19 mouse cellular contexts compared by ENCODE assay signal in the genomic region with DNA sequence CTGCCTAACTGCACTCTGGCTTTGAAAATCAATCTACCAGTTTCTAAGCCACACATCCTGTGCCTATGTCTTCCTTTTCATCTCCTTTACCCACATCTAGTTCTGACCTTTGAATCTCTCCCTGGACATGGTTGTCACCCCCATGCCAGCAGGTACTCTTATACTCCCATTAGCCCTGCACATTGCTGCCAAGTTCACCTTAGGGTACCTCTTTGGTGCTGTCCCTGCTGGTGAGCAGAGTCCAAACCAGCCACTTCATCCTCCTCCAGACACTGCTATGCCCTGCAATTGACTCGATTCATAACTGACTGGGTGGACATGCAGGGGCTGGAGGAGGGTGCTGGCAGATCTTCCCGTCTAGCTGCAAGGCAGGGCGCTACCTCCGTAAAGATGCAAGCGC. TPM values are rescaled to one million over a fixed set of nuclear protein-coding genes. Genes with fewer than 3 reads are reported as not detected.
DNase-seq lines count a peak whose midpoint lies in the region; ATAC-seq lines count a peak whose summit lies in the region.
"Had no signal": no experiment of that assay in that cellular context is flagged by ENCODE, and none has a peak within 500 bp of the region (broad histone marks: within the 10 kb centered on the region; RNA-seq: fewer than 3 reads in every experiment).

No protein-coding gene starts in this region.

- H3K27ac ChIP-seq in kidney, embryonic 15.5 days: no peak overlapping the region
- H3K27ac ChIP-seq in intestine, embryonic 15.5 days: no peak overlapping the region
- H3K27ac ChIP-seq: embryonic facial prominence, embryonic 13.5 days; forebrain, embryonic 12.5 days; heart, adult 2 months; heart, embryonic 15.5 days; hindbrain, embryonic 13.5 days; hindbrain, postnatal 0 days had no signal

- H3K36me3 ChIP-seq in kidney, embryonic 15.5 days: no peaks in the 10 kb centered on the region
- no peaks in the 10 kb centered on the region for H3K36me3 ChIP-seq in intestine, embryonic 15.5 days
- H3K36me3 ChIP-seq: embryonic facial prominence, embryonic 13.5 days; heart, embryonic 15.5 days had no signal

- H3K4me3 ChIP-seq in kidney, embryonic 15.5 days (replicated peaks): no peak overlapping the region
- H3K4me3 ChIP-seq in intestine, embryonic 15.5 days (replicated peaks): no peak overlapping the region
- H3K4me3 ChIP-seq: embryonic facial prominence, embryonic 13.5 days; forebrain, embryonic 12.5 days; heart, adult 2 months; heart, embryonic 15.5 days; hindbrain, embryonic 13.5 days had no signal

- no peaks in the 10 kb centered on the region for H3K27me3 ChIP-seq in kidney, embryonic 15.5 days
- H3K27me3 ChIP-seq in intestine, embryonic 15.5 days (replicated peaks): no peaks in the 10 kb centered on the region
- H3K27me3 ChIP-seq: embryonic facial prominence, embryonic 13.5 days; hindbrain, embryonic 13.5 days had no signal

- H3K9me3 ChIP-seq in kidney, embryonic 15.5 days (replicated peaks): no peaks in the 10 kb centered on the region
- H3K9me3 ChIP-seq in intestine, embryonic 15.5 days: no peaks in the 10 kb centered on the region
- H3K9me3 ChIP-seq: embryonic facial prominence, embryonic 13.5 days; forebrain, embryonic 12.5 days; heart, embryonic 15.5 days; hindbrain, embryonic 13.5 days had no signal

- no peak for ATAC-seq in kidney, embryonic 15.5 days (replicated peaks; ENCODE audit: low FRiP score)
- no peak for ATAC-seq in intestine, embryonic 15.5 days
- ATAC-seq: forebrain, embryonic 16.5 days; hindbrain, postnatal 0 days had no signal

- H3K4me2 ChIP-seq in kidney, embryonic 15.5 days: no peak overlapping the region
- H3K4me2 ChIP-seq in intestine, embryonic 15.5 days (replicated peaks): no peak overlapping the region
- H3K4me2 ChIP-seq: embryonic facial prominence, embryonic 13.5 days; forebrain, embryonic 12.5 days; heart, embryonic 11.5 days; heart, embryonic 15.5 days; hindbrain, embryonic 13.5 days had no signal

- no peak overlapping the region for H3K9ac ChIP-seq in kidney, embryonic 15.5 days
- no peak overlapping the region for H3K9ac ChIP-seq in intestine, embryonic 15.5 days
- H3K9ac ChIP-seq: embryonic facial prominence, embryonic 13.5 days; forebrain, embryonic 12.5 days; heart, embryonic 15.5 days; hindbrain, embryonic 13.5 days had no signal

- peaks cover 7% of the 10 kb centered on the region for H3K4me1 ChIP-seq in kidney, embryonic 15.5 days
- peaks cover 7% of the 10 kb centered on the region; the same call in 1 of the 2 replicates for H3K4me1 ChIP-seq in intestine, embryonic 15.5 days (replicated peaks)
- H3K4me1 ChIP-seq: heart, embryonic 15.5 days had no signal

- DNase-seq in cerebellum, adult 9-11 months: peak; percentile 41
- DNase-seq in cerebellum, adult 8-10 months: no peak
- DNase-seq in kidney, adult 8-10 months: peak; percentile 58 to 78
- DNase-seq in kidney, postnatal 25 days: peak; percentile 57 to 85
- DNase-seq: adrenal gland, adult 2 months; adrenal gland, postnatal 25 days; cerebellum, postnatal 36 days; gastrocnemius, postnatal 14 days; heart, adult 2 months; heart, postnatal 14 days had no signal

- WGBS in kidney, embryonic 15.5 days: 78% methylated on average over 5 of the region's 5 CpGs
- 78% methylated on average over 5 of the region's 5 CpGs for WGBS in intestine, embryonic 15.5 days

RNA-seq across cellular contexts. Expression of gene Mapt, which starts 50.3 kb away (rescaled TPM):
- 9.8 and 13.6 TPM in 2 replicates for polyA plus RNA-seq in kidney, embryonic 15.5 days (2015; fragmentation: Nextera tagmentation; extraction: Ambion mirVana)
- polyA plus RNA-seq in intestine, embryonic 15.5 days (2015; fragmentation: Nextera tagmentation; extraction: Ambion mirVana): 14.4 and 17.0 TPM in 2 replicates
